Mouse (Mus musculus) heart, embryonic 11.5 days (tissue): ENCODE data around the gene Dscam. TPM values are rescaled to one million over a fixed set of nuclear protein-coding genes. Genes with fewer than 3 reads are reported as not detected.

Experiments used
- ATAC-seq: fragments of 200-750 bp; cut with Nextera tagmentation; replicated peaks from 2 replicates; pipeline ENCODE4 v1.8.0; 2017; ENCODE audit warnings: moderate library complexity; ENCODE audit not compliant: insufficient number of reproducible peaks, low FRiP score, low TSS enrichment
- H3K27ac ChIP-seq: fragments of 300-500 bp; sonication (generic); 2 replicates; pipeline ENCODE4 v1.5.1; 2014; ENCODE audit warnings: mild to moderate bottlenecking, low read depth, low read length
- H3K27me3 ChIP-seq: fragments of 300-500 bp; sonication (generic); 2 replicates; pipeline ENCODE4 v1.6.1; 2014; ENCODE audit warnings: mild to moderate bottlenecking, low read length, mixed read lengths; ENCODE audit not compliant: control insufficient read depth, insufficient read depth
- H3K36me3 ChIP-seq: fragments of 300-500 bp; sonication (generic); 2 replicates; pipeline ENCODE4 v1.6.1; 2014; ENCODE audit warnings: mild to moderate bottlenecking, low read length, moderate library complexity, mixed read lengths; ENCODE audit not compliant: control insufficient read depth, insufficient read depth
- H3K4me1 ChIP-seq: fragments of 300-500 bp; sonication (generic); 2 replicates; pipeline ENCODE4 v1.6.1; 2014; ENCODE audit warnings: low read length; ENCODE audit not compliant: control insufficient read depth, insufficient read depth
- H3K4me2 ChIP-seq: fragments of 300-500 bp; sonication (generic); 2 replicates; pipeline ENCODE4 v1.6.1; 2014; ENCODE audit warnings: mild to moderate bottlenecking, moderate library complexity
- H3K4me3 ChIP-seq: fragments of 300-500 bp; sonication (generic); 2 replicates; pipeline ENCODE4 v1.5.1; 2014; ENCODE audit warnings: low read depth, low read length
- H3K9ac ChIP-seq: fragments of 300-500 bp; sonication (generic); 2 replicates; pipeline ENCODE4 v1.6.1; 2014; ENCODE audit warnings: mild to moderate bottlenecking, low read depth, low read length, moderate library complexity
- H3K9me3 ChIP-seq: fragments of 300-500 bp; sonication (generic); replicated peaks from 2 replicates; pipeline ENCODE4 v1.6.1; 2016; ENCODE audit warnings: low read length; ENCODE audit not compliant: control insufficient read depth
- WGBS: fragments of 180-500 bp; shearing (Covaris S2); extraction: QIAGEN DNeasy Blood & Tissue Kit; methylation state at CpG from one replicate; pipeline ENCODE4 v1.1.7; 2014; ENCODE audit not compliant: insufficient replicate concordance; 5-methylcytosine and 5-hydroxymethylcytosine counted together
- polyA plus RNA-seq: library from polyadenylated mRNA; unstranded; fragments of >200 nt; fragmentation: Nextera tagmentation; extraction: Ambion mirVana; gene quantifications from 2 replicates; pipeline ENCODE4 v1.2.1, GENCODE M21; 2014

Gene Dscam
- polyA plus RNA-seq, 1 experiment from 2014 or later: 0.10 TPM

DNA sequence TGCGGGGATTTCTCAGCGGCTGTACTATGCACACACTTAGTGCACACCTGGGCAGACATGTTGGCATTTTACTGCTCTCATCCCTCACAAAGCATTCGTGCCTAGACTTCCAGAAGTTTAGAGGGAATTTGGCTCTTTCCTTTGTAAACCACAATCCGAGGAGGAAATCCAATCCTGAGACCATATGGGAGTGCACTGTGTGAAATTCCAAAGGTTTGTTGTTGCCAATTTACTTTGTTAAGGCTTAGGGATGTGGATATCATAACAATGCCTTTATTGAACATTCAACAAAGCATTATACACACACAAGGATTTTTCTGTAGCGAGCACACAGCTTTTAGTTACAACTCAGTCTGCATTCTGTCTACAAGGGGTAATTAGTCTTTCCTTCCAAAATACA lies 511.3 kb downstream of the Dscam start:
- Histone ChIP-seq H3K27ac (no peak overlapping the region), H3K9ac (no peak overlapping the region), H3K9me3 (no peaks in the 10 kb centered on the region), H3K4me1 (no peaks in the 10 kb centered on the region), H3K27me3 (0 out of 2 replicates have a peak, but pooled peaks cover 3% of the 10 kb centered on the region), H3K36me3 (no peaks in the 10 kb centered on the region), H3K4me2 (no peak overlapping the region), H3K4me3 (no peak overlapping the region)
- no peak for ATAC-seq
- 71% methylated on average over 5 of the region's 5 CpGs for WGBS

DNA sequence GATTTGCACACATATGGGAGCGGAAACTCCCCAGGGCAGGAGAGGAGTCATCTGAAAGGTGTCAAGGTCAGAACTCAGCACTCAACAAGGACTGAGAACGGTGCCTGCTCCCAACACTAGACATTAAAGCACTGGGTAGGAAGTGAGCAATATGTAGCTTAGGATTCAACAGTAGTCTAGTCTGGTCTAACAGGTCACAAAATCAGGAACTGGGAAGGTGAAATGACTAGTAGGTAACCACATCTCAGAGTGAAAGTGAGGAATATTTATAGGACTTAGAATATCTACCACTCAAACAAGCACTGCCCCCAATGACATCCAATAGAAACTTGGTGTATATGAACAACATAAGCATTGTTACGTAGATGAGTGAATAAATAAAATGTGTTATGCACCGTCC lies 515.0 kb downstream of the Dscam start:
- no peaks in the 10 kb centered on the region for H3K36me3 ChIP-seq
- no peak overlapping the region for H3K9ac ChIP-seq
- 79% methylated on average over 4 of the region's 4 CpGs for WGBS
- H3K27ac ChIP-seq: no peak overlapping the region
- ATAC-seq: no peak
- no peak overlapping the region for H3K4me2 ChIP-seq
- H3K4me3 ChIP-seq: no peak overlapping the region
- H3K9me3 ChIP-seq: no peaks in the 10 kb centered on the region
- H3K4me1 ChIP-seq: no peaks in the 10 kb centered on the region
- 0 out of 2 replicates have a peak, but pooled peaks cover 3% of the 10 kb centered on the region for H3K27me3 ChIP-seq

DNA sequence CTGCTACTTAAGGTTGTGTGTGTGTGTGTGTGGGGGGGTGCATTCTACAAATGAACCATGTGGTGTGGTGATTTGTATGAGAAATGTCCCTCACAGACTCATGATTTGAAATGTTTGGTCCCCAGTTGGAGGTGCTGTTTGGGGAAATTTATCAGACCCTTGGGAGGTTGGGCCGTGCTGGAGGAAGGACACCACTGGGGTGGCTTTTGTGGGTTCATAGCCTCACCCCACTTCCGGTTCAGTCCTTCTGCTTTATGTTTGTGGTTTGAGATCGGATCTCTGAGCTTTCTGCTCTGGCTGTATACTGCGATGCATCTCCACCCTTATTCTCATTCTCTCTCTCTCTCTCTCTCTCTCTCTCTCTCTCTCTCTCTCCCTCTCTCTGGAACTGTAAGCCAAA lies 516.5 kb downstream of the Dscam start:
- H3K4me3 ChIP-seq: no peak overlapping the region
- 72% methylated on average over 4 of the region's 4 CpGs for WGBS
- no peaks in the 10 kb centered on the region for H3K4me1 ChIP-seq
- H3K4me2 ChIP-seq: no peak overlapping the region
- no peaks in the 10 kb centered on the region for H3K27me3 ChIP-seq
- no peaks in the 10 kb centered on the region for H3K9me3 ChIP-seq
- no peaks in the 10 kb centered on the region for H3K36me3 ChIP-seq
- H3K27ac ChIP-seq: no peak overlapping the region
- H3K9ac ChIP-seq: no peak overlapping the region
- no peak for ATAC-seq

DNA sequence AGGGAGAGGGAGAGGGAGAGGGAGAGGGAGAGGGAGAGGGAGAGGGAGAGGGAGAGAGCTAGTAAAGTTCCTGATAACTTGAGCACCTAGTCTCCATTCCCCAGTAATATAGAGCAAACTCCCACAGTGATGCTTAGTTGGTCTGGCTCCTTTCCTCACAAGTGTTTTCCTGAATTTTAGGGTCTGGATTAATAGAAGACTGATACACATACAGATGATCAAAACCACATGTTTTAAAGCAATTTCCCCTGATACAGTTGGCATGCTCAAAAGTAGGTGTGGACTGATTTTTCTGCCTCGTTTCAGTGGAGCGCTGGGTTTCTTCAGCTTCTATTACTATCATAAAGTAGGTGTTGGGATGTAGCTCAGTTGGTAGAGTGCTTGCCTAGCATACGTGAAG lies 519.1 kb downstream of the Dscam start:
- no peaks in the 10 kb centered on the region for H3K9me3 ChIP-seq
- WGBS: 86% methylated on average over 3 of the region's 3 CpGs
- no peak overlapping the region for H3K9ac ChIP-seq
- no peak overlapping the region for H3K4me2 ChIP-seq
- no peak overlapping the region for H3K27ac ChIP-seq
- H3K4me1 ChIP-seq: no peaks in the 10 kb centered on the region
- no peak overlapping the region for H3K4me3 ChIP-seq
- no peak for ATAC-seq
- H3K36me3 ChIP-seq: no peaks in the 10 kb centered on the region
- no peaks in the 10 kb centered on the region for H3K27me3 ChIP-seq

DNA sequence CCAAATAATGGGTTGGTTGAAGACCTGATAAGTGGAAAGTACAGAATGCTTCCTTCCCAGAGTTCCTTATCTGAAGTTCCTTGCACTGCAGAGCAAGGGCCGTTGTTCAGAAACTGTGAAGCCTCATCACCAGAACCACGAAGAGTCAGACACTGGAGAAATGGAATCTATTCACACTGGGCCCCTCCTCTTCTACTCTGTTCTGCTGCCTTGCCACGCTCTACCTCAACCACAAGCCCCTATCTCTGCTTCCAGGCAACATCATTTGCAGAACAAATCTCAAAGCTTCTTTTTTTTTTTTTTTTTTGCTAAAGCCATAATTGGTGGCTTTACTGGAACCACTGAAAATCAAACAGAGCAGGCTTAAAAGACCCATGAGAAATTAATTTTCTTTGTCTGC lies 530.5 kb downstream of the Dscam start:
- Histone ChIP-seq H3K9me3 (no peaks in the 10 kb centered on the region), H3K27me3 (no peaks in the 10 kb centered on the region), H3K27ac (no peak overlapping the region), H3K4me3 (no peak overlapping the region), H3K4me1 (no peaks in the 10 kb centered on the region), H3K36me3 (no peaks in the 10 kb centered on the region), H3K9ac (no peak overlapping the region), H3K4me2 (no peak overlapping the region)
- 45% methylated on average over 3 of the region's 3 CpGs for WGBS
- ATAC-seq: no peak

DNA sequence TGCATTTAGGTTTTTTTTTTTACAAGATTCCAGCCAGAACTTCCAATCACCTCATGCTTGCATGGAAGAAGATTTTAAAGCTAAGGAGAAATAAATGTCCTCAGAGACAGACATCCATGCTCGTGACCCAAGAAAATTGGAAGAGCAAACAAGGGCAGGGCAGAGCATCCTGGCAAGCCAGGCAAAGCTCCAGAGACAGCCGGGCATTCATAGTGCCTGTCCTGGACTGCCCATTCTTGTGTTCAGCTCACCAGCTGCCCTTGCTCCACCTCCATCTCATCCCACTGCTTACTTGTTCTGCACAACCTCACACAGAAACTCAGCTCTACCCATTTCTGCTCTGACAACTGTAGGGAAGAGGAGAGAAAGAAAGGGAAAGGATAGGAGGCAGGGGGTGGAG lies 534.6 kb downstream of the Dscam start:
- no peaks in the 10 kb centered on the region for H3K36me3 ChIP-seq
- no peak for ATAC-seq
- H3K4me1 ChIP-seq: no peaks in the 10 kb centered on the region
- no peak overlapping the region for H3K4me3 ChIP-seq
- no peak overlapping the region for H3K27ac ChIP-seq
- WGBS: 55% methylated on average over 2 of the region's 2 CpGs
- no peak overlapping the region for H3K4me2 ChIP-seq
- no peaks in the 10 kb centered on the region for H3K9me3 ChIP-seq
- H3K9ac ChIP-seq: no peak overlapping the region
- H3K27me3 ChIP-seq: no peaks in the 10 kb centered on the region

DNA sequence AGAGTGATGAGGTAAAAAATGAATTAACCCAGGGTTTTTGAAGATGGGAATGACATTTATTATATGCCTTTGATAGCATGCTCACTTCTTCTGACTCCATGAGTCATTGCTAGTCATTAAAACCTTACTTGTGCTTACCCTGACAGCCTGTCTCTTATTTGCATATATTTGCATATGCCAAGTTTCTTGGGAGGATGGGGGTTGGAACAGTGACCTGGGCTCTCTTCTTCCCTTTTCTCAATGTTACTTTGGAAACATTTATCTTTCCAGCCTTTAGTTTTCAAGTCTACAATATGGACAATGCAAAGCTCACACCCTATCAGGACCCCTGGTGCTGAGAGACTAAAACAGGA lies 535.8 kb downstream of the Dscam start:
- H3K9ac ChIP-seq: no peak overlapping the region
- H3K27me3 ChIP-seq: no peaks in the 10 kb centered on the region
- no peak overlapping the region for H3K27ac ChIP-seq
- H3K4me2 ChIP-seq: no peak overlapping the region
- no peak for ATAC-seq
- H3K9me3 ChIP-seq: no peaks in the 10 kb centered on the region
- no peaks in the 10 kb centered on the region for H3K4me1 ChIP-seq
- no peak overlapping the region for H3K4me3 ChIP-seq
- H3K36me3 ChIP-seq: no peaks in the 10 kb centered on the region

DNA sequence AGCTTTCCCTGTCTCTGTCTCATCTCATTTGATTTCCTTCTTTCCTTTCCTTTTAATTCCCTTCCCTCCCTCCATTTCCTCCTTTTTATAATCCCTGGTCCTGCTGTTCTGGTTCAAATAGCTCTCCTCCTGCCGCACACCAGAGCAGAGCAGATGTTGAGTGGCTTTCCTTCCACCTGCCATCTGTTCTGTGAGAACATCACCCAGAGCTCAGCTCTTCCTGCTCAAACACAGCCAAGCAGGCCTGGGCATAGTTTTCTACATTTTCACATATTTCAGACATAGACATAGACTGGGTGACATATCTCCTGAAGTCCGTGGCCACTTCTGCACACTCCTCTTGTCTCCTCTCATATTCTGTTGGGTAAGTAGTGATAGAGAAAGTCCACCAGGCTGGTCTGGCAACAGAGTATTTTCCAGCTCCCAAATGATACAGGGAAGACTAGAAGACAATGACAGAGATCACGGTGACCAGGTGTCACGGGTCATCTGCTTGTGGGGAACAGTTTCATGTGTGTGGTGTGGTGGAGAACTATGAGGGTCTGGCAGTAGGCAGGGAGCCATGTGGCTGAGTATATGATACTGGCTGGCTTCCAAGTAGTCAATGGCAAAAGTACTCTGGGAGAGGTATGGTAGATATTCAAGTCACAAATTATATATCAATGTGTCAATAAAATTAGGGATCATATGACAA lies 536.3 kb downstream of the Dscam start:
- Histone ChIP-seq H3K4me1 (no peaks in the 10 kb centered on the region), H3K4me3 (no peak overlapping the region), H3K27me3 (no peaks in the 10 kb centered on the region), H3K27ac (no peak overlapping the region), H3K9me3 (no peaks in the 10 kb centered on the region), H3K9ac (no peak overlapping the region), H3K36me3 (no peaks in the 10 kb centered on the region), H3K4me2 (no peak overlapping the region)
- ATAC-seq: no peak
- WGBS: 76% methylated on average over 4 of the region's 4 CpGs

DNA sequence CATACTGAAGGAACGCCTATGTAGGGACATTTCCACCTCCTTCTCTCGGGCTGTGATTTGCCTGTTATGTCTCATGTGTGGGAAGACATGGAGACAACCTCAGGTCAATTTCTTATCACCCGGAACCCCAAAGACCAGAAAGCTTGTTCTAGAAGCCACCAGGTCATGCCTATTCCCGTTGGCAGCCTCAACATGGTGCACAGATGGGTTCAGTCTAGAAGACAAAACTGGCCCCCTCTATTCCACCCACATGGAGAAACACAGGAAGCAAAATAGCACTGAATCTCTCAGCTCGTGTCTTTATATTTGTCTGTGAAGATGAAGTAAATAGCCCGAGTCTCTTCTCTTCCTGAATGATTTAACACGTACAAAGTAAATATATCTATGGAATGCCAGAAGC lies 540.3 kb downstream of the Dscam start:
- WGBS: 76% methylated on average over 7 of the region's 7 CpGs
- no peak for ATAC-seq

More for the DNA sequence above, 540.3 kb downstream of the Dscam start:
- Histone ChIP-seq H3K36me3 (no peaks in the 10 kb centered on the region), H3K4me2 (no peak overlapping the region), H3K4me1 (no peaks in the 10 kb centered on the region), H3K4me3 (no peak overlapping the region), H3K27me3 (no peaks in the 10 kb centered on the region), H3K27ac (no peak overlapping the region), H3K9me3 (no peaks in the 10 kb centered on the region), H3K9ac (no peak overlapping the region)
